ENCODE assay signal across 9 mouse cellular contexts in the genomic region with DNA sequence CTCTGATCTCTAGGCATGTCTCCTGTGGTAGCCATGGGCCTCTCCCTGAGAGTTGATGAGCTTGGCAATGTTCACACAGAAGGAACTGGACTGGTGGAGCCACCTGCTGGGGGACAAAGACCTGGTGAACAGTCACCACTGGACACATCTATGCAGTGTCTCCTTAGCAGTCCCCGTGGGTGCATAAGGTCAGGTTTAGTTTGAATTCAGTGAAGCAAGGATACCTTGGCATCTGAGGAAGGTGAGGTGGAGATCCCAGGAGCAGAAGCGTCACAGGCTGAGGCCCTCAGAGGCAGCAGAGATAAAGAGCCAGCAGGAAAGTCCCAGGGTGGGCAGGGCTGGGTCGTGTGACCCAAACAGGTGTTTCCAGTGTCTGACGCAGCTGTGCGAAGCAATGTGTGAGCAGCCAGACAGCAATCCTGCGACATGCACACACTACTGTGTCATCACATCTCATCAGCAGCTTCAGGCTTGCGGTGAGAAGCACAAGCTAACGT. TPM values are rescaled to one million over a fixed set of nuclear protein-coding genes. Genes with fewer than 3 reads are reported as not detected.
A peak's percentile ranks its signal among the peaks of the same experiment; 100 is the strongest.
DNase-seq lines count a peak whose midpoint lies in the region; ATAC-seq and TF ChIP-seq lines count a peak whose summit lies in the region.
"Had no signal": no experiment of that assay in that cellular context is flagged by ENCODE, and none has a peak within 500 bp of the region (broad histone marks: within the 10 kb centered on the region; RNA-seq: fewer than 3 reads in every experiment).

Gene Dnase1l3, minus strand, starts transcription at position 303 of the 497 bp plus-strand sequence.

- no peaks in the 10 kb centered on the region for H3K9me3 ChIP-seq in forebrain, postnatal 0 days (ENCODE audit: low read length)
- H3K9me3 ChIP-seq in forebrain, embryonic 15.5 days: no peaks in the 10 kb centered on the region

- H3K4me1 ChIP-seq in forebrain, postnatal 0 days (ENCODE audit: insufficient read depth): 0 out of 2 replicates have a peak, but pooled peaks cover 2% of the 10 kb centered on the region
- H3K4me1 ChIP-seq in forebrain, embryonic 15.5 days: peaks cover 5% of the 10 kb centered on the region; the same call in 1 of the 2 replicates

- 78% methylated on average over 8 of the region's 8 CpGs for WGBS in forebrain, postnatal 0 days
- 72% methylated on average over 8 of the region's 8 CpGs for WGBS in forebrain, embryonic 15.5 days
- 32% methylated on average over 8 of the region's 8 CpGs for WGBS in large intestine, adult 2 months

- no peak within 1 kb of the TSS for H3K4me3 ChIP-seq in forebrain, postnatal 0 days (ENCODE audit: low read depth, low read length)
- no peak within 1 kb of the TSS for H3K4me3 ChIP-seq in forebrain, embryonic 15.5 days
- H3K4me3 ChIP-seq: erythroblast, embryonic 14.5 days had no signal

- no peak for ATAC-seq in forebrain, postnatal 0 days
- ATAC-seq in forebrain, embryonic 15.5 days (replicated peaks): no peak
- no peak for ATAC-seq in cerebellum, adult (ENCODE audit: insufficient number of reproducible peaks, low FRiP score, low TSS enrichment)

- no peaks in the 10 kb centered on the region for H3K27me3 ChIP-seq in forebrain, postnatal 0 days (ENCODE audit: insufficient read depth, low read length)
- H3K27me3 ChIP-seq in forebrain, embryonic 15.5 days: 0 out of 2 replicates have a peak, but pooled peaks cover 5% of the 10 kb centered on the region

- TF ChIP-seq CTCF in forebrain, postnatal 0 days (IDR thresholded peaks at IDR 0.05; ENCODE audit: low read depth): peak; percentile 39

- no peaks in the 10 kb centered on the region for H3K36me3 ChIP-seq in forebrain, postnatal 0 days (ENCODE audit: insufficient read depth)
- H3K36me3 ChIP-seq in forebrain, embryonic 15.5 days: no peaks in the 10 kb centered on the region

- no peak within 1 kb of the TSS for H3K9ac ChIP-seq in forebrain, postnatal 0 days
- H3K9ac ChIP-seq in forebrain, embryonic 15.5 days (replicated peaks): no peak within 1 kb of the TSS

- no peak within 1 kb of the TSS for H3K4me2 ChIP-seq in forebrain, postnatal 0 days (ENCODE audit: low read depth)
- no peak within 1 kb of the TSS for H3K4me2 ChIP-seq in forebrain, embryonic 15.5 days (replicated peaks)

- no peak for DNase-seq in forebrain, postnatal 0 days
- DNase-seq in ovary, postnatal 14 days (ENCODE audit: low spot score): peak; percentile 37
- no peak for DNase-seq in ovary, postnatal 10 days (ENCODE audit: low spot score)
- peak; percentile 44 for DNase-seq in gastrocnemius, postnatal 10 days
- DNase-seq in large intestine, adult 2 months (ENCODE audit: low read depth, low spot score): no peak
- peak; percentile 32 for DNase-seq in retina, postnatal 1 day

- H3K27ac ChIP-seq in forebrain, postnatal 0 days (ENCODE audit: low read depth, low read length): no peak within 1 kb of the TSS
- no peak within 1 kb of the TSS for H3K27ac ChIP-seq in forebrain, embryonic 15.5 days (replicated peaks)

RNA-seq across cellular contexts. Expression of gene Dnase1l3, which starts in this region (rescaled TPM):
- not detected in 2 replicates for total RNA-seq in forebrain, postnatal 0 days (2014; rRNA removed)
- 0.05 and 0.10 TPM in 2 replicates for polyA plus RNA-seq in forebrain, postnatal 0 days (2015; fragmentation: Nextera tagmentation; extraction: Ambion mirVana)
- 0.09 TPM in 2 replicates for polyA plus RNA-seq in forebrain, embryonic 15.5 days (2015; fragmentation: Nextera tagmentation; extraction: Ambion mirVana)
- total RNA-seq in gastrocnemius, postnatal 10 days (2021): under 1 TPM; 0.05 to 0.11 TPM
- 14.3 and 17.3 TPM in 2 replicates for polyA plus RNA-seq in large intestine, adult 2 months (2012; rRNA removed)
- polyA plus RNA-seq: erythroblast, embryonic 14.5 days had no signal

Comparison
In these comparisons a context has a peak if more than half of its experiments do, and no peak if none do; other contexts are left out.
1. RNA of gene Dnase1l3 (polyA plus RNA-seq): 14.3 to 17.3 TPM in large intestine, adult 2 months; 0.05 to 0.10 TPM in forebrain, postnatal 0 days and 0.09 TPM in forebrain, embryonic 15.5 days; every median in the first group is over 10 times any median in the second.
2. DNase-seq: peak in ovary, postnatal 14 days (single experiment) and retina, postnatal 1 day (single experiment); none in forebrain, postnatal 0 days (single experiment), ovary, postnatal 10 days (single experiment) and large intestine, adult 2 months (single experiment).
3. Peak in DNase-seq in gastrocnemius, postnatal 10 days; RNA of the gene not detected or under 1 TPM.